Mouse (Mus musculus) embryonic facial prominence, embryonic 14.5 days (tissue): ENCODE results near the gene Ambra1. TPM values are rescaled to one million over a fixed set of nuclear protein-coding genes. Genes with fewer than 3 reads are reported as not detected.

Source experiments
- ATAC-seq: fragments of 200-750 bp; cut with Nextera tagmentation; 2 replicates; pipeline ENCODE4 v1.8.0; 2017; ENCODE audit warnings: low read depth, moderate number of reproducible peaks, moderate TSS enrichment
- DNase-seq: peaks from one replicate; pipeline ENCODE4 v3.0.0-alpha.2; 2015; ENCODE audit warnings: low spot score
- H3K27ac ChIP-seq: fragments of 300-500 bp; sonication (generic); replicated peaks from 2 replicates; pipeline ENCODE4 v1.5.1; 2014; ENCODE audit warnings: low read depth, mild to moderate bottlenecking, low read length, moderate library complexity
- H3K27me3 ChIP-seq: fragments of 300-500 bp; sonication (generic); replicated peaks from 2 replicates; pipeline ENCODE4 v1.6.1; 2014; ENCODE audit warnings: low read length; ENCODE audit not compliant: control insufficient read depth, insufficient read depth
- H3K36me3 ChIP-seq: fragments of 300-500 bp; sonication (generic); 2 replicates; pipeline ENCODE4 v1.6.1; 2014; ENCODE audit warnings: low read length, mixed read lengths; ENCODE audit not compliant: control insufficient read depth, insufficient read depth
- H3K4me1 ChIP-seq: fragments of 300-500 bp; sonication (generic); 2 replicates; pipeline ENCODE4 v1.6.1; 2014; ENCODE audit warnings: antibody characterized with exemption, low read length; ENCODE audit not compliant: control insufficient read depth, insufficient read depth
- H3K4me2 ChIP-seq: fragments of 300-500 bp; sonication (generic); 2 replicates; pipeline ENCODE4 v1.6.1; 2014; ENCODE audit warnings: low read depth, mild to moderate bottlenecking, low read length, moderate library complexity, mixed read lengths
- H3K4me3 ChIP-seq: fragments of 300-500 bp; sonication (generic); 2 replicates; pipeline ENCODE4 v1.5.1; 2014; ENCODE audit warnings: low read depth, mild to moderate bottlenecking, low read length
- H3K9ac ChIP-seq: fragments of 300-500 bp; sonication (generic); 2 replicates; pipeline ENCODE4 v1.6.1; 2014; ENCODE audit warnings: low read depth, mild to moderate bottlenecking, low read length, moderate library complexity, mixed read lengths
- H3K9me3 ChIP-seq: fragments of 300-500 bp; sonication (generic); 2 replicates; pipeline ENCODE4 v1.6.1; 2016; ENCODE audit warnings: low read length; ENCODE audit not compliant: control insufficient read depth
- WGBS: fragments of 180-500 bp; shearing (Covaris S2); extraction: QIAGEN DNeasy Blood & Tissue Kit; methylation state at CpG from one replicate; pipeline ENCODE4 v1.1.7; 2014; 5-methylcytosine and 5-hydroxymethylcytosine counted together
- polyA plus RNA-seq: library from polyadenylated mRNA; unstranded; fragments of >200 nt; fragmentation: Nextera tagmentation; extraction: Ambion mirVana; gene quantifications from 2 replicates; pipeline ENCODE4 v1.2.1, GENCODE M21; 2014

Gene Ambra1
- polyA plus RNA-seq = 15.3 TPM in 2 replicates

DNA sequence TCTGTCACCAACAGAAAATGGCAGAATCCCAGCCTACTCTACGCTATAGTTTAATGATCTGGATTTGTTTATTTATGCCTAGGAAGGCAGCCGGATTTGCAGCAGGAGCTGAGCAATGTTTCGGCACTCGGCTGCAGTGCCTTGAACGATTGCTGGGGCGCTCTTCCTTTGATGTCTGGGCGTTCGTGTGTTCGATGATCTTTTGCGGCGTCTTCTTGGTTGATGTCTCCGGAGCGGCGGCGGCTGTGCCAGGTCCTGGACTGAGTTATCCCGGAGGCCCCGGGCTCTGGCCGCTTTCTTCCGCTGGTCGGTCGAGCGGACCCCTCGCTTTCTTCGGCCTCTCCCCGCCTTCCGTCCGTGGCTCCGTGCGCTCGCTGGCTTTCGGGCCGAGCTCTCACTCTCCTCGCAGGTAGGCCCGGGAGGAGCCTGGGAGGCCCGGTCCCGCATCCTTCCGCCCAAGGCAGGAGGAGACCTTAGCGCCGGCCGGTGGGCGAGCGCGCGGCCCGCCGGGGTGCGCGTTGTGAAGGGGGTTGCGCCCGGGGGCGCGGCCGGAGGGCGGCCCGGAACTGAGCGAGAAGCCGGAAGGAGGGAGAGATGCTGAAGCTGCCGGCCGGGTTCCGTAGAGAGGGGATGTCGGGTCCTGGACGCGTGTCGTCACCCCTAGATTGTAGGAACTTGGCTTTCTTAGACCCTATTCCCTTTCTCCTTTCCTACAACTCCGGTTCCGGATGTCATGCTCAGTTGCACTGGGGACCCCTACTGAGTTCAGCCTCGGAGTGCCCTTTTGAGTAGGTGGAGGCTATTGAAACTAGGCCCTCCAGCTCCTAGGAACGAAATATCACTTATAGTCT lies at the start of gene Ambra1:
TSS of gene Ambra1 (plus strand) at position 164 of the 851 bp plus-strand sequence.
- H3K4me1 ChIP-seq = no peaks in the 10 kb centered on the region; the same call in 1 of the 2 replicates
- ATAC-seq (peak; percentile 92), DNase-seq (peak; percentile 96)
- H3K4me2 ChIP-seq = peak within 1 kb of the TSS; percentile 73
- peak within 1 kb of the TSS; percentile 95 for H3K27ac ChIP-seq
- no peaks in the 10 kb centered on the region for H3K9me3 ChIP-seq
- under 1% methylated on average over 48 of the region's 68 CpGs for WGBS
- peak within 1 kb of the TSS; percentile 97 for H3K9ac ChIP-seq
- no peaks in the 10 kb centered on the region for H3K27me3 ChIP-seq
- no peaks in the 10 kb centered on the region for H3K36me3 ChIP-seq
- peak within 1 kb of the TSS; percentile 100 for H3K4me3 ChIP-seq

DNA sequence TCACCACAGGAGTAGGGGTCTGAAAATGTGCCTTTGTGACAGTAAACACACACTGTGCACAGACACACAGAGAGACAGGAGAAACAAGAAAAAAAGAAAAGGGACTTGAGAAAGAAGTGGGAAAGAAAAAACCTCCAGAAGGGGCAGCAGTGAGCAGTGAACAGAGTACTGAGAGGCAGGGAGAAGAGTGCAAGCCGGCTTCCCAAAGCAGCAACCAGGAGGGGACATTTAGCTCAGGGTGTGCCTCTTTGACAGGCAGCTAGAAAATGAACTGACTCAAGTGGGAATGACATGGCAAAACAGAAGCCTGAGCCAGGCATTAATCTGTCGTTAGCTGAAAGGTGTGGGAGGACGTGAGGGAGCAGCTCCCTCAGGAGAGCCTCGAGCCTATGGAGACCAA lies 47.1 kb upstream of the Ambra1 start:
- Histone ChIP-seq H3K4me2 (no peak overlapping the region), H3K27me3 (no peaks in the 10 kb centered on the region), H3K4me1 (no peaks in the 10 kb centered on the region), H3K36me3 (peaks cover 78% of the 10 kb centered on the region), H3K27ac (no peak overlapping the region), H3K9me3 (no peaks in the 10 kb centered on the region), H3K9ac (no peak overlapping the region), H3K4me3 (no peak overlapping the region)
- DNase-seq = peak; percentile 64
- 53% methylated on average over 4 of the region's 4 CpGs for WGBS
- peak; percentile 63; the same call in 1 of the 2 replicates for ATAC-seq

DNA sequence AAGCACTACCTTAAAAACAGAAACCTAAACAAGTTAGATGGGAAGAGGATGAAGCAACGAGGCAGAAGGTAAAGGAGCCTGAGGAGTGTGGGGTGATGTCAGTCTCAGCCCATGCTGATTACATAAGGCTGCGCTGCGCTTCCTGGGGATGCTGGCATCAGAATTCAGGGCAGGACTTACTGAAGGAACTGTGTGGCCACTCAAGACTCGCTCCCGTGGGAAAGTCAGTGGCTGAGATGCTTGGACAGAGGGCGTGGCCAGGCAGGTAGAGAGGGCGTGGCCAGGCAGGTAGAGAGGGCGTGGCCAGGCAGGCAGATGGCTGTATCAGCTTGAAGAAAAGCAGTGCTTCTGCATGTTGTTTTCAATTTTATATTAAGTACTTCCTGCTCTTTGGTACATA lies 46.0 kb upstream of the Ambra1 start:
- WGBS = 79% methylated on average over 8 of the region's 8 CpGs
- no peak overlapping the region for H3K4me3 ChIP-seq
- no peaks in the 10 kb centered on the region for H3K27me3 ChIP-seq
- ATAC-seq (no peak), DNase-seq (no peak)
- H3K9me3 ChIP-seq = no peaks in the 10 kb centered on the region
- H3K36me3 ChIP-seq = peaks cover 77% of the 10 kb centered on the region
- no peaks in the 10 kb centered on the region for H3K4me1 ChIP-seq
- no peak overlapping the region for H3K9ac ChIP-seq
- H3K27ac ChIP-seq = no peak overlapping the region
- H3K4me2 ChIP-seq = no peak overlapping the region

DNA sequence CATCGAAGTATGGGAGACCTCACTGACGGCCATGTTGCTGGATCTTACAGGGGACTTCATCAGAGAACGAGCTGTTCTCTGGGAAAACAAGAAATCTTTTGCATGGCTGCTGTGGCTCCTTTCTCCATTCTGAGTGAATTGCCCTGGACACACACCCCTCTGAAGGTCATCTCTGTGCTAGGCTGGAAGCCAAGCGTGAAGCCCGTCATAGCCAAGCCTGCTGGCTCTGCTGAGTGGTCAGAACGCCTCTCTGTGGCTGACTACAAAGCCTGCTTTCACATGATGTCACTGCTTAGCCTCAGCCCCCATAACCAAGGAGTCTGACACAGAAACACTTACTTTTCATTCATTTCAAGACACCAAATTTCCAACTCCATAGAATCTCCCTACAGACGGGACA lies 40.5 kb upstream of the Ambra1 start:
- Histone ChIP-seq H3K4me3 (no peak overlapping the region), H3K27ac (no peak overlapping the region), H3K9ac (no peak overlapping the region), H3K4me1 (no peaks in the 10 kb centered on the region), H3K9me3 (no peaks in the 10 kb centered on the region), H3K27me3 (no peaks in the 10 kb centered on the region), H3K36me3 (peaks cover 49% of the 10 kb centered on the region), H3K4me2 (no peak overlapping the region)
- DNase-seq = peak; percentile 10
- ATAC-seq = no peak; the same call in 1 of the 2 replicates
- 86% methylated on average over 7 of the region's 7 CpGs for WGBS

DNA sequence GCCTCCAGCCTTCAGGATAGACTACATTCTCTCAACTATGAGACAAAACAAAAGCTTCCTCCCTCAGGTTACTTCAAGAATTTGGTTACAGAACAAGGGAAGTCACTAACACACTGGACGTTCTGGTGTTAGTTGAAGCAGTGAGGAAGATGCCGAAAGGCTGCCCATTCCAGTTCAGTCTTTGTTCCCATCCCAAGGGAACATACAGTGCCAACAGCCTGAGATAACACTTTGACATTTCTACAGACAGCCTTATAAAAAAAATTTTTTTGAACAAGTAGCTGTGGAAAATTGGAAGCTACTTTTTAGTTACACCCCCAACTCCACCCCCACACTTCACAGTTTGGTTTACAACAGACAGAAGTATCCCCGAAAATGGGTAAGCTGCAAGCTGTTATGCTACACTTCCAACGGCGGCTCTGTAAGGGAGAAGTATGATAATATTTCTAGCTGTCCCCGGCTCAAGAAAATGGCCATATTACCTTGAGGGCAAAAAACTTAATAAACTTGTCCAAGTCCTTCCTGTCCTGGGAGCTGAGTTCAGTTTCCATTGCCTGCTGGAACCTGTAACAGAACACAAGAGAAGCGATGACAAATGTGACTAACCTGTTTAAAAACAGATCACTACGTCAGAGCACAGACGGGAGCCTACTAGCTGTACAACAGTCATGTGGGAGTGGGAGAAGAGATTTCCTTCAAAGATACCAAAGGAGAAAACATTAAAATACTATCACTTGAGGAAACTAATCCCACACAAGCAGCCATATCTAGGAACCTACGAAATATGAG lies 34.3 kb upstream of the Ambra1 start:
- H3K9ac ChIP-seq = no peak overlapping the region

DNA sequence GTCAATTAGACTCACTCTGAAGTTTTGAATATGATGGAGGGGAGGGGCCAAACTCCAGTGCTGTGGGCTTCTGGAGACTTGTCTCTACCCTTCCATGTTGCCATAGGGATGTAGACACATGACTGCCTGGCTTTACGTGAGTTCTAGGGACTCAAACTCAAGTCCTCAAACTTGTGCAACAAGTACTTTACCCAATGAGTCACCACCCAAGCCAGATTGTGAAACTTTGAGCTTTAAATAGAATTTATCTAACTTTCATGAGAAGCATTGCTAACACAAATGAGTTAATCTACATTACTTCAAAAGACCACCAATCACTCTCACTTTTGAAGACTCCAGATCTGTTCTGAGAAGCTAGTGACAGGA lies 33.7 kb upstream of the Ambra1 start:
- DNase-seq = no peak
- Histone ChIP-seq H3K27me3 (no peaks in the 10 kb centered on the region), H3K4me3 (no peak overlapping the region), H3K27ac (no peak overlapping the region), H3K9ac (no peak overlapping the region), H3K36me3 (peaks cover 24% of the 10 kb centered on the region), H3K4me1 (no peaks in the 10 kb centered on the region), H3K4me2 (no peak overlapping the region), H3K9me3 (no peaks in the 10 kb centered on the region)
- ATAC-seq = no peak
- 67% methylated on average over 1 of the region's 1 CpGs for WGBS

More for the DNA sequence above, 34.3 kb upstream of the Ambra1 start:
- H3K9me3 ChIP-seq = no peaks in the 10 kb centered on the region
- no peaks in the 10 kb centered on the region for H3K4me1 ChIP-seq
- WGBS = 84% methylated on average over 10 of the region's 10 CpGs
- no peak for ATAC-seq
- no peaks in the 10 kb centered on the region for H3K27me3 ChIP-seq
- DNase-seq = no peak
- no peak overlapping the region for H3K4me2 ChIP-seq
- H3K4me3 ChIP-seq = no peak overlapping the region
- no peak overlapping the region for H3K27ac ChIP-seq
- H3K36me3 ChIP-seq = peaks cover 24% of the 10 kb centered on the region

DNA sequence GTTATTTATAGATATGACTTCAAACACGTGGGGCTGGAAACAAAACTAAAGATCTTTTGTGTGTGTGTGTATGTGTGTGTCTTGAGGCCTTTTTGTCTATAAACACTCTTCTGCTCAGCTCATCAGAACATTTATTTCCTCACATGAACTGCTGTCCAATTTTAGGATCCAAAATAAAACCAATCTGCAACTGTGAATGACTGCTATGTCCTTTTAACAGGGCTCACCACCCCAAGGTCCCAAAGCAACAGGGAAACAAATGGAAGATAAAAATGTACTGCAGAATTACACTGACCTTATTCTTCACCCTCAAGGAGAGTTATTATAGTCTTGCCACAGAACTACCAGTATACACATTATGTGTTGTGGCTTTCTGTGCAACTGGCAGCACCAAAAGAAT lies 30.7 kb upstream of the Ambra1 start:
- no peak overlapping the region for H3K4me2 ChIP-seq
- H3K36me3 ChIP-seq = peaks cover 15% of the 10 kb centered on the region
- no peaks in the 10 kb centered on the region for H3K4me1 ChIP-seq
- H3K27ac ChIP-seq = no peak overlapping the region
- WGBS = 74% methylated on average over 1 of the region's 1 CpGs
- H3K4me3 ChIP-seq = no peak overlapping the region
- no peaks in the 10 kb centered on the region for H3K9me3 ChIP-seq
- H3K27me3 ChIP-seq = no peaks in the 10 kb centered on the region
- no peak overlapping the region for H3K9ac ChIP-seq
- ATAC-seq (no peak), DNase-seq (no peak)

DNA sequence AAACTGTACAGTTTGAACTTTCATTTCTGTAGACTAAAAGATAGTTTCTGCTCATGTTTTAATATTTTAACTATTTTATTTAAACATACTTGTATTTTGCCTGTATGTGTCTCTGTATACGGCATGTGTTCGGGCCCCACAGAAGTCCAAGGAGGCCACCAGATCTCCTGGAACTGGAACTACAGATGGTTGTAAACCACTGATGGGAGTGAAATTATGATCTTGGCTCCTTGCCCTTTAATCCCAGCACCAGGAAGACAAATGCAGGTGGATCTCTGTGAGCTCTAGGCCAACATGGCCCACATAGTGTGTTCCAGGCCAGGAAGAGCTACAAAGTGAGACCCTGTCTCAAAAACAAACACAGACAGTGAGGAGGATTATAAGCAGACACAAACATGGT lies 28.6 kb upstream of the Ambra1 start:
- ATAC-seq = no peak
- WGBS = 100% methylated on average over 2 of the region's 2 CpGs

More for the DNA sequence above, 28.6 kb upstream of the Ambra1 start:
- no peaks in the 10 kb centered on the region for H3K27me3 ChIP-seq
- no peak overlapping the region for H3K27ac ChIP-seq
- no peak overlapping the region for H3K9ac ChIP-seq
- 0 out of 2 replicates have a peak, but pooled peaks cover 5% of the 10 kb centered on the region for H3K36me3 ChIP-seq
- no peaks in the 10 kb centered on the region for H3K4me1 ChIP-seq
- DNase-seq = no peak
- no peak overlapping the region for H3K4me2 ChIP-seq
- H3K4me3 ChIP-seq = no peak overlapping the region
- no peaks in the 10 kb centered on the region for H3K9me3 ChIP-seq
